Mouse (Mus musculus): ENCODE data around the gene Sdha. TPM values are rescaled to one million over a fixed set of nuclear protein-coding genes. Genes with fewer than 3 reads are reported as not detected.

Sdha gene
- 100 to 1,000 TPM; 347 to 354 TPM for total RNA-seq (2021)
- long read RNA-seq, transcript Sdha-201 (15 exons, 2,900 nt) = major isoform, 585 of 660 reads
- long read RNA-seq, partial matches to known transcripts = 30 of 660 reads
- long read RNA-seq, other reads (novel, unspliced or antisense) = 44 of 660 reads

GRCm38 (mm10) chr13:74349566-74350434 lies at the start of gene Sdha, which contains the start of gene Ccdc127:
Gene Sdha (minus strand): TSS chr13:74350280.
Gene Ccdc127 (plus strand): TSS chr13:74350309.
- DNase-seq (ENCODE audit: low spot score in 2 of 2) = peak; percentile 94 to 97

GRCm38 (mm10) chr13:74399298-74399839 lies 49.3 kb upstream of the Sdha start, which contains the start of gene Ftl1-ps1:
Gene Ftl1-ps1 (plus strand): TSS chr13:74399694.
- DNase-seq (ENCODE audit: low spot score in 2 of 2) = no peak

GRCm38 (mm10) chr13:74391156-74391555 lies 41.1 kb upstream of the Sdha start:
- DNase-seq (ENCODE audit: low spot score in 2 of 2) = no peak

GRCm38 (mm10) chr13:74390371-74390990 lies 40.4 kb upstream of the Sdha start, which contains the start of gene Zfp72:
Gene Zfp72 (minus strand): TSS chr13:74390836.
- DNase-seq (ENCODE audit: low spot score in 2 of 2) = peak; percentile 70 to 90

GRCm38 (mm10) chr13:74389730-74390129 lies 39.6 kb upstream of the Sdha start:
- DNase-seq (ENCODE audit: low spot score in 2 of 2) = no peak

- no peak for DNase-seq (ENCODE audit: low spot score in 2 of 2)
These were observed 32.2 kb upstream of the Sdha start for GRCm38 (mm10) chr13:74382289-74382688.

- peak in 1 of 2 experiments; percentile 36 for DNase-seq (ENCODE audit: low spot score in 2 of 2)
These were observed 31.6 kb upstream of the Sdha start for GRCm38 (mm10) chr13:74381533-74382276.

- DNase-seq (ENCODE audit: low spot score in 2 of 2) = no peak
These were observed 13.8 kb upstream of the Sdha start, which contains the start of gene Lrrc14b for GRCm38 (mm10) chr13:74363859-74364235. Gene Lrrc14b (minus strand): TSS chr13:74364005.

- DNase-seq (ENCODE audit: low spot score in 2 of 2) = no peak
These were observed 13.2 kb upstream of the Sdha start for GRCm38 (mm10) chr13:74363176-74363858.

- no peak for DNase-seq (ENCODE audit: low spot score in 2 of 2)
These were observed 12.1 kb upstream of the Sdha start for GRCm38 (mm10) chr13:74362218-74362617.

- DNase-seq (ENCODE audit: low spot score in 2 of 2) = peak in 1 of 2 experiments; percentile 47
These were observed 6.4 kb upstream of the Sdha start for GRCm38 (mm10) chr13:74356491-74356890.

- no peak for DNase-seq (ENCODE audit: low spot score in 2 of 2)
These were observed 391 bp upstream of the Sdha start for GRCm38 (mm10) chr13:74350435-74350906.

GRCm38 (mm10) chr13:74341036-74341435 lies 9.0 kb downstream of the Sdha start:
- peak in 1 of 2 experiments; percentile 38 for DNase-seq (ENCODE audit: low spot score in 2 of 2)

- DNase-seq (ENCODE audit: low spot score in 2 of 2) = no peak
These were observed 20.8 kb downstream of the Sdha start for GRCm38 (mm10) chr13:74329321-74329720.

GRCm38 (mm10) chr13:74317170-74317849 lies 32.8 kb downstream of the Sdha start, which contains the start of gene Pdcd6:
Gene Pdcd6 (minus strand): TSS chr13:74317580.
- DNase-seq (ENCODE audit: low spot score in 2 of 2) = peak; percentile 89 to 93

- no peak for DNase-seq (ENCODE audit: low spot score in 2 of 2)
These were observed 33.3 kb downstream of the Sdha start for GRCm38 (mm10) chr13:74316789-74317169.

GRCm38 (mm10) chr13:74316386-74316785 lies 33.7 kb downstream of the Sdha start:
- no peak for DNase-seq (ENCODE audit: low spot score in 2 of 2)

- no peak for DNase-seq (ENCODE audit: low spot score in 2 of 2)
These were observed 35.5 kb downstream of the Sdha start for GRCm38 (mm10) chr13:74314616-74315015.

GRCm38 (mm10) chr13:74305780-74306179 lies 44.3 kb downstream of the Sdha start:
- no peak for DNase-seq (ENCODE audit: low spot score in 2 of 2)

Measured in layer of hippocampus, adult 18-20 months (tissue).